14 mouse cellular contexts compared by ENCODE assay signal in the genomic region with DNA sequence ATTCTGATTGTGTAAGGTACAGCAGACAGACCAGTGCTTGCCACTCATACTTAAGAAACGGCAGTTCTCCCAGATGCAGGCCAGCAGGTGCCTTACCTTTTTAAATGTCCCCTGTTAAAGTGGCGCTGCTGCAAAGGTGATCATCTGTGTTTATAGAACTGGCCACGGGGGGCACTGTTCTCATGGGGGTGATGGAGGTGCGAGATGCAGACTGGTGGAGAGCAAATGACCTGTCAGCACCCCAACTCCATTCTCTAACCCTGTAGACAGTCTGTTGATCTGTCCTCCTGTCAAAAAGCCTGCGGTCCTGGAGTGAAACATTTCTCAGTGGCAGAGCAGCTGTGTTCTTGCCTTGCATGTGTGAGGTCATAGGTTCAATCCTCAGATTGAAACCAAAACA.
DNase-seq lines count a peak whose midpoint lies in the region; ATAC-seq and TF ChIP-seq lines count a peak whose summit lies in the region.
"Had no signal": no experiment of that assay in that cellular context is flagged by ENCODE, and none has a peak within 500 bp of the region (broad histone marks: within the 10 kb centered on the region; RNA-seq: fewer than 3 reads in every experiment).

No protein-coding gene starts in this region.

- no peaks in the 10 kb centered on the region for H3K27me3 ChIP-seq in kidney, embryonic 16.5 days (ENCODE audit: insufficient read depth, low read length)
- no peaks in the 10 kb centered on the region for H3K27me3 ChIP-seq in CH12.LX (replicated peaks)
- H3K27me3 ChIP-seq: forebrain, embryonic 13.5 days; heart, embryonic 12.5 days; Patski had no signal

- no peak for ATAC-seq in kidney, embryonic 16.5 days (ENCODE audit: low FRiP score, low TSS enrichment)
- ATAC-seq: CD4-positive, CD25-positive, alpha-beta regulatory T cell, adult 4 months; forebrain, embryonic 13.5 days; Patski had no signal

- H3K4me1 ChIP-seq in kidney, embryonic 16.5 days (ENCODE audit: insufficient read depth, low read length), result no peaks in the 10 kb centered on the region
- no peaks in the 10 kb centered on the region for H3K4me1 ChIP-seq in CH12.LX (ENCODE audit: control insufficient read depth in 1 of 2, insufficient read depth in 2 of 2)

- in situ Hi-C loops in CH12.LX (cut with MboI; ENCODE audit: low pct_ligation_motif_present, low pct_unique_long_range_greater_than_20kb, low sequenced_read_pairs), result no loop called here

- DNase-seq in kidney, postnatal 10 days, result peak; percentile 5
- DNase-seq in 416B (ENCODE audit: low read depth) (peak; percentile 3), CH12.LX (ENCODE audit: extremely low read depth) (peak; percentile 10), ZHBTc4 (ENCODE audit: low read depth, low spot score) (peak; percentile 44)
- no peak for DNase-seq in right cerebral cortex, postnatal 36 days (ENCODE audit: low spot score in 2 of 2)
- DNase-seq in right cerebral cortex, postnatal 4 days, result no peak
- DNase-seq: adrenal gland, adult 2 months; gastrocnemius, postnatal 36 days; thymus, adult 2 months had no signal

- H3K27ac ChIP-seq in kidney, embryonic 16.5 days (ENCODE audit: low read length), result no peak overlapping the region
- H3K27ac ChIP-seq in CH12.LX (ENCODE audit: insufficient read depth, low read depth), result no peak overlapping the region
- H3K27ac ChIP-seq: forebrain, embryonic 13.5 days had no signal

- no peak overlapping the region for H3K4me2 ChIP-seq in kidney, embryonic 16.5 days (replicated peaks; ENCODE audit: low read depth, low read length)
- no peak overlapping the region for H3K4me2 ChIP-seq in CH12.LX (ENCODE audit: insufficient read depth, low read depth, poor library complexity, severe bottlenecking)
- H3K4me2 ChIP-seq: forebrain, embryonic 13.5 days; heart, embryonic 12.5 days had no signal

- dilution Hi-C loops in CH12.LX (cut with MboI; ENCODE audit: extremely low pct_ligation_motif_present, extremely low pct_unique_long_range_greater_than_20kb, low sequenced_read_pairs), result no loop called here

- peak in 1 of 2 experiments; percentile 42; a peak in 3 of 4 replicates for TF ChIP-seq CTCF in CH12.LX (conservative IDR thresholded peaks at IDR 0.05 in 1 of 2, IDR thresholded peaks at IDR 0.05 in 1 of 2; ENCODE audit: low read depth in 2 of 2, low read length in 2 of 2)

- H3K36me3 ChIP-seq in kidney, embryonic 16.5 days (ENCODE audit: insufficient read depth, low read length), result no peaks in the 10 kb centered on the region
- no peaks in the 10 kb centered on the region for H3K36me3 ChIP-seq in CH12.LX (replicated peaks in 1 of 2; ENCODE audit: control insufficient read depth in 1 of 2, insufficient read depth in 1 of 2, low read length in 1 of 2)
- H3K36me3 ChIP-seq: heart, embryonic 12.5 days had no signal

- no peak for TF ChIP-seq RAD21 in CH12.LX (IDR thresholded peaks at IDR 0.05; ENCODE audit: low read depth, low read length)

- TF ChIP-seq POLR2A in CH12.LX (IDR thresholded peaks at IDR 0.05; ENCODE audit: low read depth, low read length), result no peak

- no peak overlapping the region for H3K4me3 ChIP-seq in kidney, embryonic 16.5 days (ENCODE audit: low read length)
- no peak overlapping the region for H3K4me3 ChIP-seq in CH12.LX (replicated peaks in 1 of 3; ENCODE audit: low read depth in 2 of 3, low read length in 2 of 3, poor library complexity in 1 of 3)
- H3K4me3 ChIP-seq: forebrain, embryonic 13.5 days; heart, embryonic 12.5 days had no signal

- no peak for TF ChIP-seq EP300 in CH12.LX (IDR thresholded peaks at IDR 0.05; ENCODE audit: low read length)

- no peaks in the 10 kb centered on the region for H3K79me2 ChIP-seq in CH12.LX (replicated peaks; ENCODE audit: control insufficient read depth, extremely low read depth, insufficient read depth, poor library complexity, severe bottlenecking)

- H3K9me3 ChIP-seq in kidney, embryonic 16.5 days (ENCODE audit: low read length), result no peaks in the 10 kb centered on the region
- H3K9me3 ChIP-seq in CH12.LX (replicated peaks; ENCODE audit: low read length), result no peaks in the 10 kb centered on the region
- H3K9me3 ChIP-seq: forebrain, embryonic 13.5 days; heart, embryonic 12.5 days had no signal

- H3K9ac ChIP-seq in kidney, embryonic 16.5 days (replicated peaks; ENCODE audit: low read length), result no peak overlapping the region
- no peak overlapping the region for H3K9ac ChIP-seq in CH12.LX (ENCODE audit: insufficient read depth, low read depth)
- H3K9ac ChIP-seq: forebrain, embryonic 13.5 days; heart, embryonic 12.5 days had no signal

- 62% methylated on average over 5 of the region's 5 CpGs for WGBS in kidney, embryonic 16.5 days

TF ChIP-seq in CH12.LX, 34 proteins besides CTCF, POLR2A, EP300 and RAD21:
- no peak for TF ChIP-seq ZKSCAN1 (IDR thresholded peaks at IDR 0.05; ENCODE audit: borderline replicate concordance, low read depth, low read length)
- no peak for TF ChIP-seq PAX5 (IDR thresholded peaks at IDR 0.05; ENCODE audit: low read length)
- TF ChIP-seq IRF4 (IDR thresholded peaks at IDR 0.05; ENCODE audit: low read depth, low read length), result no peak
- no peak for TF ChIP-seq ZNF384 (IDR thresholded peaks at IDR 0.05; ENCODE audit: low read depth, low read length)
- no peak for TF ChIP-seq CHD2 (IDR thresholded peaks at IDR 0.05; ENCODE audit: low read length)
- no peak for TF ChIP-seq MAX (IDR thresholded peaks at IDR 0.05; ENCODE audit: low read length)
- TF ChIP-seq CHD1 (IDR thresholded peaks at IDR 0.05; ENCODE audit: low read depth, low read length), result no peak
- no peak for TF ChIP-seq MAFK (IDR thresholded peaks at IDR 0.05; ENCODE audit: insufficient replicate concordance, low read length)
- TF ChIP-seq ETS1 (conservative IDR thresholded peaks at IDR 0.05; ENCODE audit: low read depth, low read length), result no peak
- no peak for TF ChIP-seq POLR2AphosphoS2 (IDR thresholded peaks at IDR 0.05; ENCODE audit: low read depth, low read length)
- no peak for TF ChIP-seq E2F4 (IDR thresholded peaks at IDR 0.05; ENCODE audit: insufficient replicate concordance, low read depth, low read length)
- TF ChIP-seq NELFE (IDR thresholded peaks at IDR 0.05; ENCODE audit: low read depth, low read length), result no peak
- no peak for TF ChIP-seq ZC3H11A (IDR thresholded peaks at IDR 0.05; ENCODE audit: low read depth, low read length)

Comparison
In these comparisons a context has a peak if more than half of its experiments do, and no peak if none do; other contexts are left out.
1. DNase-seq: peak in kidney, postnatal 10 days (single experiment), 416B (single experiment), CH12.LX (single experiment) and ZHBTc4 (single experiment); none in right cerebral cortex, postnatal 36 days (0 of 2) and right cerebral cortex, postnatal 4 days (single experiment).